Mouse (Mus musculus): ENCODE results near the gene Ogn. TPM values are rescaled to one million over a fixed set of nuclear protein-coding genes. Genes with fewer than 3 reads are reported as not detected.

The Ogn gene
- 148 and 377 TPM in 2 replicates for polyA plus RNA-seq (2015; fragmentation: Nextera tagmentation; extraction: Ambion mirVana)

DNA sequence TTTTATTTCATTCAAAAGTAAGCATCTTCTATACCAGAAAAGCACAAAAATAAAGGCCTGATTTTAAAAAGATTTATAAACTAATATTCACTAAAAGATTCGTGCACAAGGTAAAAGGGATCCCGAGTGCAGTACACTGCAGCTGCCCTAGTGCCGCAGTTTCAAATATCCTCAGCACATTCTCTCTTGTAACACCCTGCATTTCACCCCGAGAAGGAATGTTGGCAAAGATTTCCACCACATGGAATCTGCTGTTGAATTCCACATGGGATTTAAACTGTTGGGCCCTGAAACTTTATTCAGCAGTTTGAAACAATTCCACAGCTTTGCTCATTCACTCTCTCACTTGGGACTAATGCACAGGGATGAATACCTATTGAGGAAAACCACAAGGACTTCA lies at the start of gene Ogn:
Ogn (plus strand) TSS at position 333 of the 400 bp plus-strand sequence.

DNA sequence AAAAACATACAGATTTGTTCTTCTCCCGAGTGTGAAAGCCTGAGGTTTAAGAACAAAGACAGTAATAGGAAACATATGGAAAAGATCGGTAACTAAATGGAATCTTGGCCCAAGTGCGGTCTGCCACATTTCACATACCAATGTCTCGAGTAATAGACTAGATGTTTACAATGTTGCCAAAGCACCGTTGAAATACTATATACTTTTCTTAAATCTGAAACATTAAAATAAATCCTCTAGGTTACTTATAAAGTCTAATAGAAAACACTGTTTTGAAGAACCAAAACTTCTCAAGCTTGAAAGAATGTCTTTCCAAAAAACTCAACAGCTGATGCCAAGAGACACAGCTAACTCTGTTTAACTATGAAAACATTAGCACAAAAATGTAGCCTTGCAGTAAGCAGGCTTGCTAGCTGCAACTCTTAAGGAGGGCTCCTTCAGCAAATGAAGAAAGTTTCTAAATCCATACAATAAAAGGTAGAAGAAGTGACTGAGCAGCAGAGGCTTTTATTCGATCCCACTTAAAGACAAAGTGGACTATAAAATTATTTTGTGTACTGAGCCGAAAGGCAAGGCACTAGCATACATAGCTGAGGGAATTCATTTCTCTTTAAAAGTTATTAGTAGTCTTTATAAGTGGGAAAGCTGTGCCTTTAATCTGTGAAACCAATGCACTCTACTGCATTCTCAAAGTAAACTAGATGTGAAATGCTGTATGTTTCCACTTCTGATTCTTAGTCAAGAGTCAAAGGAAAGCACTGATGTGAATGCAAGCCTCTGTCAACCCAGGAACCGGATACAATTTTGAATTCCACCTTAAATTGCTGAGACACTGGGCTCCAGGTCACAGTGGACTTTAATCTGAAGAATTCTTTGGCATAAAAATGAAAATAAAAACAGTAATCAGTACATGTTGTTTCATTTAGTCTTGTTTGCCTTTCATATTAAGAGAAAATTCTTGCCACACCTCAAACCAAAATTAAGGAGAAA lies 26.0 kb upstream of the Ogn start, which contains the start of gene Omd:
Omd (plus strand) TSS at position 922 of the 990 bp plus-strand sequence.

DNA sequence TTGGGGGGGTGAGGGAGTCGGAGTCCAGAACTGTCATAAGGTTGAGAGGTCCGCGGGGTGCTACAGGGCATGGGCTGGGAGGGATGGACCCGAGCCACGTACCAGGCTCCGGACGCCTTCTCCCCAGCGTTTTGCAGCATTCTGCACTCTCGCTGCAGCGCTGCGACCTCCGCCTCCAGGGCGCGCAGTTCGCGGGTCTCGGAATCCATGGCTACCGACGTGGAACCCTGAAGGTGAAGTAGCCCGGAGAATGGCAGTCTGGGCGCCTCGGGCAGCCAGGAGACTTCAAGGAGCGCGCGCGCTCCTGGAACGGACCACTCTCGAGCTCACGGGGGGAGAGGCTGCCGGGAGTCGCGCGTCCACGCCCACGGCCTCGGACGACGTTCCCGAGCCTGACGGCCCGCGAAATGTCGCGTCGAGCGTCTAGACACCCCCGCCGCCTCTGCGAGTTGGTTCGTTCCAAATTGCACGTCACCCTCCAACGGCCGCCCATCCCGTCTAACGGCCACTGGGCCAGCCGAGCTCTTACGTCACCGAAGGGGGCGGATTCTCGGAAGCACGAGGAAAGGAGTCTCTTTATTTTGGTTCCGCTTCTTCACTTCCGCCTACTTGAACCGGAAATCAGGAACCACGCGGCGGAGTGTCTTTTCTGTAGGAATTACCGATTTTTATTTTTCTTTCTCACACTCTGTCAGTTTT lies 44.8 kb downstream of the Ogn start, which contains the start of the genes Cenpp and Nol8:
Cenpp (minus strand) TSS at position 305 of the 699 bp plus-strand sequence.
Nol8 (plus strand) TSS at position 598 of the 699 bp plus-strand sequence.

Other genes starting within 250 kb of the Ogn start
- 10.2 and 16.9 TPM in 2 replicates for gene Ippk, start 186.8 kb upstream of the Ogn start, polyA plus RNA-seq (2015; fragmentation: Nextera tagmentation; extraction: Ambion mirVana)
- gene Tes3-ps, start 114.7 kb upstream of the Ogn start, polyA plus RNA-seq (2015; fragmentation: Nextera tagmentation; extraction: Ambion mirVana) = 0.69 and 0.99 TPM in 2 replicates
- 3.1 and 5.0 TPM in 2 replicates for gene Ecm2, start 103.2 kb upstream of the Ogn start, polyA plus RNA-seq (2015; fragmentation: Nextera tagmentation; extraction: Ambion mirVana)
- 64.4 and 97.2 TPM in 2 replicates for gene Aspn, start 63.6 kb upstream of the Ogn start, polyA plus RNA-seq (2015; fragmentation: Nextera tagmentation; extraction: Ambion mirVana)
- 4.7 and 15.6 TPM in 2 replicates for gene Omd, start 25.6 kb upstream of the Ogn start, polyA plus RNA-seq (2015; fragmentation: Nextera tagmentation; extraction: Ambion mirVana)
- 23.1 and 26.1 TPM in 2 replicates for gene Cenpp, start 44.7 kb downstream of the Ogn start, polyA plus RNA-seq (2015; fragmentation: Nextera tagmentation; extraction: Ambion mirVana)
- 10.2 and 14.8 TPM in 2 replicates for gene Nol8, start 45.0 kb downstream of the Ogn start, polyA plus RNA-seq (2015; fragmentation: Nextera tagmentation; extraction: Ambion mirVana)
- 15.8 and 20.6 TPM in 2 replicates for gene Iars, start 74.1 kb downstream of the Ogn start, polyA plus RNA-seq (2015; fragmentation: Nextera tagmentation; extraction: Ambion mirVana)
- gene Gm30302, start 191.0 kb downstream of the Ogn start, polyA plus RNA-seq (2015; fragmentation: Nextera tagmentation; extraction: Ambion mirVana) = not detected in 2 replicates